Mouse (Mus musculus) lung, adult 2 months (tissue): Measurements from ENCODE around the gene Gm867. TPM values are rescaled to one million over a fixed set of nuclear protein-coding genes. Genes with fewer than 3 reads are reported as not detected.
A peak's percentile ranks its signal among the peaks of the same experiment; 100 is the strongest.

Experiments
- DNase-seq: peaks from one replicate; pipeline ENCODE4 v3.0.0; 2022
- H3K4me1 ChIP-seq: fragments of 200-500 bp; 2 replicates; pipeline ENCODE4 v1.6.1; 2011; ENCODE audit warnings: low read length; ENCODE audit not compliant: control insufficient read depth, insufficient read depth
- H3K4me3 ChIP-seq: fragments of 200-500 bp; replicated peaks from 2 replicates; pipeline ENCODE3; 2011; ENCODE audit warnings: low read depth, mild to moderate bottlenecking, control low read depth, low read length; ENCODE audit errors: extremely low read depth
- CTCF ChIP-seq: fragments of 200-500 bp; IDR thresholded peaks from 2 replicates; pipeline ENCODE4 v1.5.1; 2011; ENCODE audit warnings: mild to moderate bottlenecking, low read length, control low read depth; ENCODE audit not compliant: insufficient read depth
- POLR2A ChIP-seq: fragments of 200-500 bp; IDR thresholded peaks from 2 replicates; pipeline ENCODE4 v1.6.1; 2011; ENCODE audit warnings: low read depth, mild to moderate bottlenecking, control low read depth, low read length, borderline replicate concordance; ENCODE audit errors: extremely low read depth
- WGBS: fragments of 180-500 bp; shearing (Covaris S2); methylation state at CpG from one replicate; pipeline ENCODE4 v1.1.7; 2018; 5-methylcytosine and 5-hydroxymethylcytosine counted together
- polyA plus RNA-seq: library from polyadenylated mRNA; depleted of rRNA; stranded (reverse); fragments of >200 nt; gene quantifications from 2 replicates; pipeline ENCODE4 v1.2.3, GENCODE M21; 2012

Gene Gm867
- polyA plus RNA-seq, 1 experiment = 15.8 TPM

DNA sequence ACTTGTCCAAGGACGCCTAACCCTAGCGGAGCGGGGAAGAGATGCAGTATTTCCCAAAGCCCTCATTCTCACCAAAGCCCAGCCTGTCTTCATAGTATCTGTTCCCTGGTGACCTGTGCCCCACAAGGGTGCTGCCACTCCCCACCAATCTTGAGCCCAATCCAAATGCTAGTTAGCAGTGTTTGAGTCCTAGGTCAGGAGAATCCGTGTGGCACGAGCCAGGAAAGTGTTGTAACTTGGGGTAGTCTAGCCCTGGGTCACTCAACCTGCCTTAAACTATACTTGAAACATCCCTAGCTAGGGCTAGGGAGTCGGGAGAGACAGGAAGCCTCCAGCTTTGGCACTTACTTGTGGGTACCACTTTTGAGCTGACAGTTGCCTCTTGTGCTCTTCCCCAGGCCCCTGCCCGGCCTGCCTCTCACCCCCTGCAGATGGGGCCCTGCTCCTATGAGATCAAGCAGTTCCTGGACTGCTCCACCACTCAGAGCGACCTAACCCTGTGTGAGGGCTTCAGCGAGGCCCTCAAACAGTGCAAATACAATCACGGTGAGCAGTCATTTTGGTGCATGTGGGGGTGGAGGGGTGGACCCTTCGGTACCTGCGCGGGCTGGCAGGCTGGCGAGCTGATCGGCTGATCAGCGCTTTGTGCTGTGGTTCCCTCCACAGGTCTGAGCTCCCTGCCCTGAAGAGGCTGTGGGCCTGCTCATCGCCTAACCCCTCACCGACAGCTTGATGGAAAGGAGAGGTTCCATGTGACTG is 3.4 kb downstream of the Gm867 start:
- Histone ChIP-seq H3K4me3 (peak overlapping the region; percentile 11), H3K4me1 (peaks cover 3% of the 10 kb centered on the region; the same call in 1 of the 2 replicates)
- TF ChIP-seq CTCF (no peak), POLR2A (no peak)
- 55% methylated on average over 18 of the region's 18 CpGs for WGBS
- no peak for DNase-seq

DNA sequence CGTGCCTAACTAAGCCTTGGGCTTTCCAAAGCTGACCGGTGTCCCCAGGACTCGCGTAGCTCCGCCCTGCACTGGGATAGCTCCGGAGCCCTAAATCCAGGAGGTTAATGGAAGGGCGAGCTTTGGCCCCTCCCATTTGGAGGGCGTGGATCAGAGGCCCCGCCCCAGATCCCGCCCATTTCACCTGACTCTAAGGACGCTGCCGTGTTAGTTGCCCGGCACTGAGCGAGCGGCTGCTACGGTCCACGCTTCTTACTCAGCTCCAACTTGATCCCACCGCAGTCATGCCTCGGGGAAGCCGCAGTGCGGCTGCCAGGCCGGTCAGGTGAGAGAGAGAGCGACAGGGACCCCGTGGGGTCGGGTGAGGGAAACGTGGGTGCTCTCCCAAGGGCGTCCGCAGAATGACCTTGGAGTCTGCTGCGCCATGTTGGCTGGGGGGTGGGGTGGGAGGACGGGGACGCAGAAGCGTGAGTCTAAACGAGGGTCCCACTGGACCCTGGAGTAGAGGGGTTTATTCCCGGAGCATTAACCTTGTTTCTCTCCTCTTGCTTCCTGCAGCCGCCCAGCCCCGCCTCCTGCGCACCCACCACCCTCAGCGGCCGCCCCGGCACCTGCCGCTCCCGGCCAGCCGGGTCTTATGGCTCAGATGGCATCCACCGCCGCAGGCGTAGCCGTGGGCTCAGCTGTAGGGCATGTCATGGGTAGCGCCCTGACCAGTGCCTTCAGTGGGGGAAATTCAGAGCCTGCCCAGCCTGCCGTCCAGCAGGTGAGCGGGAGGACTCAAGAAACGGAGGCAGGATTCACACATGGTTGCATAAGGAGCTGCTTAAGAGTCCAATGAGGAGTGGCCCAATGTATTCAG is 4.6 kb downstream of the Gm867 start, which contains the start of gene Mmp11:
Gene Mmp11, minus strand, starts transcription at position 817 of the 862 bp plus-strand sequence.
- WGBS = 6% methylated on average over 51 of the region's 51 CpGs
- TF ChIP-seq POLR2A (peak; percentile 92; the same call in 1 of the 2 replicates), CTCF (no peak)

DNA sequence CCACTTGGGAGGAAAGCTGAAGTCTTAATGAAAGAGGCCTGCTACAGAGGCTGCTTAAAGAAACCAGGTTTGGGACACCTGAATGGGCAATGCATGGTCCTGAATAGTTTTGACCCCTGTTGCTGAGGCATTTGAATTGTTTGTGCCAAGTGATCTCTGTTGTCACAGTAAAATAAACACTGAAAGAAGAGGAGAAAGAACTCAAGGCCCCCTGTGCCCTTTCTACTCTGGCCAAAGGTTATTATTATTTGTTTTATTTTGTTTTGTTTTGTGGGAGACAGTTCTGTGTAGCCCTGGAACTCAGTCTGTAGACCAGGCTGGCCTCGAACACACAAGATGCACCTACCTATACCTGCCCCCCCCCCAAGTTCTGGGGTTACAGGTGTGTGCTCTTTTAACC is 5.5 kb downstream of the Gm867 start:
- peaks cover 8% of the 10 kb centered on the region; the same call in 1 of the 2 replicates for H3K4me1 ChIP-seq
- WGBS = 62% methylated on average over 1 of the region's 1 CpGs
- no peak overlapping the region for H3K4me3 ChIP-seq
- no peak for DNase-seq
- TF ChIP-seq POLR2A (no peak), CTCF (no peak)

More for the DNA sequence above, 4.6 kb downstream of the Gm867 start, which contains the start of gene Mmp11:
- peak; percentile 71 for DNase-seq
- Histone ChIP-seq H3K4me3 (peak within 1 kb of the TSS; percentile 81), H3K4me1 (peaks cover 3% of the 10 kb centered on the region; the same call in 1 of the 2 replicates)

DNA sequence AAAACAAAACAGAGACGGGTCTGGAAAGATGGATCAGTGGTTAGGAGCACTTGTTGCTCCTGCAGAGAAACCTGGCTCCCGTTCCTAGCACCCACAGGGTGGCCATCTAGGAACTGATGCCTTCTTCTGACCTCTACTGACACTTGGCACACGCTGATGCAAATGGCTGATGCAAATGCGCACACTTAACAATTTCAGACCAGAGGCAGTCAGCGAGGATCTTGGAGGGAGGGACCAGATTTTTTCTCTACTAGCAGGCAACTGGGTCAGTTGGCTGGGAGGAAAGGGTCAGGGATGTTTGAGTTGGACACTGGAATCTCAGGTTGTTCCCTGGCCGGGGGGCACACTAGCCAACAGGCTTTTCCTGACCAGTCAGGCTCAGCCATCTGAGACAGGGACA is 7.6 kb downstream of the Gm867 start, which contains the start of gene Chchd10:
Gene Chchd10, plus strand, starts transcription at position 240 of the 400 bp plus-strand sequence.
- Histone ChIP-seq H3K4me1 (peaks cover 8% of the 10 kb centered on the region; the same call in 1 of the 2 replicates), H3K4me3 (peak within 1 kb of the TSS; percentile 67)
- WGBS = 48% methylated on average over 6 of the region's 6 CpGs
- TF ChIP-seq POLR2A (no peak), CTCF (no peak)
- no peak for DNase-seq

DNA sequence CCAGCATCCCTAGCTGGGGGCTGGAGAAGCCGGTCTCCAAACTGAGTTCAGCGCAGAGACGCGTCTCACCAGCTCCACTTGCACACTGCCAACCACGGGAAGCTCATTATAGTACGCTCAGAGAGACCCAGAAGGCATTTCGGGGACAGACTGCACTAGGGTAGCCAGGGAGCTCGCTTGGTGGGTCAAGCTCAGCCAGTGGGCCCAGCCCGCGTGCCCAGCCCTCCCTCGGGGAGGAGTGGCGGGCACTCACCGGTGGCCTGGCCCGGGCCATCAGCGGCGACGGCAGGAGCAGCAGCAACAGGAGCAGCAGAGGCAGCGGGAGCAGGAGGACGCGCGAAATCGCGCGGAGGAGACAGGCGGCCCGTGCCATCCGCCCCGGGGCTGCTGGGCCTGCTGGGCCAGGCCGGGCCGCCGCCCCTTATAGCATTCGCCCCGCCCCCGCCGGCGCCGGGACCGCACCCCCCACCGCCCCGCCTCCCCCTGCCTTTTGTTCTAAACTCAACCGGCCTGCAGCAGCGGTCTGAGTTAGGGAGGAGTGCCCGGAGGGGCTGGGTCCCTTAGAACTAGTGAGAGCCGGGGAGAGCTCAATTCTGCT is 8.3 kb downstream of the Gm867 start:
- peaks cover 8% of the 10 kb centered on the region; the same call in 1 of the 2 replicates for H3K4me1 ChIP-seq
- WGBS = 2% methylated on average over 43 of the region's 44 CpGs
- peak; percentile 64 for DNase-seq
- TF ChIP-seq CTCF = no peak
- TF ChIP-seq POLR2A = peak; percentile 65; the same call in 1 of the 2 replicates
- peak overlapping the region; percentile 67 for H3K4me3 ChIP-seq

DNA sequence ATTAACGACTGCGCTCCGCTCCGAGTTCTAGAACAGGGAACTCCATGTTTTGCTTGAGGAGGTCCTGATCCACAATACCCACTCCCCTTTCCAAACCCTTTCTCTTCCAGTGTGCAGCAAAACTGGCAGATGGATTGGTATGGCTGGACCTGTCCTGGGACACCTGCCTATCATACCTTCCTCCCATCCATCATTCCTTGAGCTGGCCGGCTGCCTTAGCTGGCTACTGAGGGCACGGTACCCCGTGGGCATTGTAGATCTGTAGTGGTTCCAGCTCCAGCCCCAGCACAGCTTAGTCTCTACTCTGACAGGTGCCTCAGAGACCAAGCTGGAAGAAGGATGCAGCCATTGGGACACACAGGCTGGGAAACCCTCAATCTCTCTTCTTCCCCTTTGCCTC is 9.2 kb downstream of the Gm867 start:
- Histone ChIP-seq H3K4me1 (peaks cover 8% of the 10 kb centered on the region; the same call in 1 of the 2 replicates), H3K4me3 (no peak overlapping the region)
- no peak for DNase-seq
- TF ChIP-seq POLR2A (no peak), CTCF (no peak)
- WGBS = 36% methylated on average over 7 of the region's 7 CpGs

DNA sequence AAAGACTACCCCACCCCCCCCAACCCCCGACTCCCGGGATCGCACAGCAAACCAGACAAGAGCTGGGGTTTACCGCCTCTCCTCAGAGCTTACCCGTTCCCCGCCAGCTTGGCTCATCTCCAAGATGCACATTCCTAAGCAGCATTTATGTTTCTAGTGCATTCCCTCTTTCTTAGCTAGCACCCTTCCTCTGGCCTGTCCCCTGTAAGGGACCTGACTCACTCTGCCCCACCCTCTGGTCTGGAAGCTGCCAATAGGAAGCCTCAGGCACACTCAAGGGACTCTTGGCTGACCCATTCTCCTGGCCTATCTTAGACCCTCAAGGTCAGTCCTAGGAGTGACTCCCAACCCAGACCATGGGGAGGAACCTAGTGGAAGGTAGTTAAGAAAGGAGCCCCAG is 10.2 kb downstream of the Gm867 start:
- Histone ChIP-seq H3K4me1 (peaks cover 6% of the 10 kb centered on the region; the same call in 1 of the 2 replicates), H3K4me3 (no peak overlapping the region)
- no peak for DNase-seq
- 16% methylated on average over 6 of the region's 6 CpGs for whole genome bisulfite sequencing
- no peak for TF ChIP-seq POLR2A
- TF ChIP-seq CTCF = no peak

DNA sequence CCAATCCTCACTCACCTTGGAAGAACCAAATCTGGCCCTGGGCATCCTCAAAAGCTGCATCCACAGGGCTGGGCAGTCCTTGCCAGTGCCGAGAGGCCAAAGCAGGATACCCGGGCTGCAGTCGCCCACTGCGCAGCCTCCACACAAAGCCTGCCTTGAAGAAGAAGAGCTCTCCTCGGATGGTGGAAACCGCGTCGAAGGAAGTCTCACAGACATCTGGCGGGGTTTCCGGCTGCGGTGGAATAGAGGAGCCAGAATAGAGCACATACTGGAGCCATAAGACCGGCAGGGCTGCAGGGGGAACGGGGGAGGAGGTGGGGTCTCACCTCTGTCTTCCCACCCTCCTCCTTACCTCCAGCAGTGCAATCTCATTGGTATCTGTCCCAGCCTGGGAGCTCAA is 14.1 kb downstream of the Gm867 start:
- H3K4me1 ChIP-seq = peaks cover 8% of the 10 kb centered on the region
- H3K4me3 ChIP-seq = no peak overlapping the region
- no peak for DNase-seq
- TF ChIP-seq POLR2A (no peak), CTCF (no peak)
- 73% methylated on average over 13 of the region's 13 CpGs for WGBS

DNA sequence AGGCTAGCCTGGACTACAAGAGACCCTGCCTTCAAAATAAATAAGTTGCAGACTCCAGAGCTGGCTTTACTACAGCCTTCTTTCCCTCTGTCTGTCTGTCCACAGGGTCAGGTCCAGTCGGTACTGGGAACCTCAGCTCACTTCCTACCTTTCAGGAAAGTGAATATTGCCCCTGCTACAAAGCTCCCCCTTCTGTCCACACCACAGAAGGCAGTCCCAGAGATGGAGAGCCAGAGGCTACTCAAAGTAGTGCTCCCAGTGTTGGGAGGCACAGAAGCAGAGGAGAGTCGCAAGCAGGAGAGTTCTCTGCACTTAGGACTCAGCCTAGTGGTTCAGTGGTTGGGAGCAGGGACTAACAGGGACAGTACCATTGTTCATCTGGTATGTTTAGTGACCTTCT is 16.1 kb downstream of the Gm867 start:
- no peak for TF ChIP-seq POLR2A
- TF ChIP-seq CTCF = peak; percentile 41; the same call in 1 of the 2 replicates
- DNase-seq = no peak
- peaks cover 3% of the 10 kb centered on the region for H3K4me1 ChIP-seq
- H3K4me3 ChIP-seq = no peak overlapping the region
- WGBS = 40% methylated on average over 2 of the region's 2 CpGs
